Mouse (Mus musculus) layer of hippocampus, adult 6 months (tissue): ENCODE data around the gene Vsx1. TPM values are rescaled to one million over a fixed set of nuclear protein-coding genes. Genes with fewer than 3 reads are reported as not detected.

Experiments
- long read RNA-seq, 2 experiments: library from polyadenylated mRNA; unstranded; transcript quantifications; one replicate each; pipeline ENCODE4 v2.0.0; 2019 to 2020
- polyA plus RNA-seq: library from polyadenylated mRNA; unstranded; fragments of <200 nt; fragmentation: Nextera tagmentation; gene quantifications from 2 replicates; pipeline ENCODE4 v1.2.3, GENCODE M21; 2021

Vsx1 gene
- polyA plus RNA-seq, result 0.08 and 0.10 TPM in 2 replicates
- long read RNA-seq, experiment 1, result 0 reads
- long read RNA-seq, experiment 2, partial matches to known transcripts, result 0 of 2 reads
- long read RNA-seq, experiment 2, other reads (novel, unspliced or antisense), result 1 of 2 reads

GRCm38 (mm10) chr2:150689223-150689800 lies at the start of gene Vsx1:
Vsx1 (minus strand) TSS chr2:150689360.

DNA sequence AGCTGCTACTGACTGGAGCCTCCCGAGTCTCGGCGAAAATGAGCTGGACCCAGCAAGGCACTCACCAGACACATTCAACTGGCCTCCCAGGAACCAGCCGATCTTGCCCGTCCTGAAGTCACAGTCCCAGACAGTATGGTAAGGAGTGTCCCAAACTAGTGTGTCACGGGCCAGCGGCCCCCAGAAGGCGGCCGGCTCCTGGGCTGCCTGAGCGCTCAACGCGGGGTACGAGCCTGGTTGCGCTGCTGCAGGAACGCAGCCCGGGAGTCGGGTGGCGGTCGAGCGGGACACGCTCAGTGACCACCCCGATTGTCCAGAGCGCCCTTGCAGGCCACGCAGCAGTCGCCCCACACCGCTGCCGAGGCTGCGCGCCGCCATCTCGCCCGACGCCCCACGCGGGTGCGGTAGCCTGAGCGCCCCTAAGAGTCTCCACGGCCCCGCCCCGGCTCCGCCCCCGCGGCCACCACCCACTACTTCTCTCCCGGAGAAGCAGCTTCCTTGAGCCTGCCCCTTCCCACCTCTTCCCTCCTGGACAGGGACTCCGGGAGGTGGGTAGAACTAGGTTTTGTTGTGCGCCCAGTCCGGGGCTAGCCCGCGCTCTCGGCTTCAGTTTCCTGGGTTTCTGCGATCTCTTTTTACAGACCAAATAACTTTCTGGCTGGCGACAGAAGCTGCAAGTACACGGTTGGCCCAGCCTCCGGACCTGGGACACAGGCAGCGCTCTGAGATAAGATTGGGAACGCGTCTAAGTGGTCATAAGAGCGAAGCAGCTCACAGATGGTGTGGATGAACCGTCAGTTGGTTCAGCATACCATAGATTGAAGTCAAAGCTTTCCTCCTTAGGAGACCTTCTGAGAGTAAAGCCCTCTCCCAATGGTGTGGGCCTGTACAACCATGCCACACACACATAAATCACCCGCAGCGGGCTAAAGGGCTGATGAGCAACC lies 21.1 kb downstream of the Vsx1 start, which contains the start of gene Acss1:
Gene Acss1, minus strand, starts transcription at position 681 of the 947 bp plus-strand sequence.

Other genes with a start within 250 kb of the Vsx1 start
- 3.6 and 3.9 TPM in 2 replicates for gene Zfp442, start 237.9 kb downstream of the Vsx1 start, polyA plus RNA-seq
- gene Zfp345, start 204.3 kb downstream of the Vsx1 start, polyA plus RNA-seq, result not detected in 2 replicates
- 0.48 and 1.3 TPM in 2 replicates for gene Cst7, start 118.9 kb downstream of the Vsx1 start, polyA plus RNA-seq
- 47.3 and 51.8 TPM in 2 replicates for gene Apmap, start 80.8 kb downstream of the Vsx1 start, polyA plus RNA-seq
- 26.4 and 34.0 TPM in 2 replicates for gene Acss1, start 20.9 kb downstream of the Vsx1 start, polyA plus RNA-seq
- gene Entpd6, start 59.7 kb upstream of the Vsx1 start, polyA plus RNA-seq, result 47.5 and 50.9 TPM in 2 replicates
- gene Pygb, start 97.4 kb upstream of the Vsx1 start, polyA plus RNA-seq, result 109 and 122 TPM in 2 replicates
- 326 and 331 TPM in 2 replicates for gene Abhd12, start 215.4 kb upstream of the Vsx1 start, polyA plus RNA-seq
- 1.1 and 1.3 TPM in 2 replicates for gene Gins1, start 216.0 kb upstream of the Vsx1 start, polyA plus RNA-seq